Mouse (Mus musculus) inflammation-experienced regulatory T-cells (primary cell): ENCODE results near the gene Nos3. TPM values are rescaled to one million over a fixed set of nuclear protein-coding genes. Genes with fewer than 3 reads are reported as not detected.

ENCODE experiments used
- polyA plus RNA-seq, 2 experiments: library from polyadenylated mRNA; unstranded; fragments of 100-300 nt; shearing (Covaris generic); gene quantifications; one replicate each; pipeline ENCODE4 v1.2.1; 2017

Gene Nos3
- under 1 TPM; 0.06 to 0.98 TPM for polyA plus RNA-seq

GRCm38 (mm10) chr5:24364508-24364907 is at the start of gene Nos3:
Nos3 (plus strand) TSS chr5:24364810.

GRCm38 (mm10) chr5:24351278-24351677 is 13.3 kb upstream of the Nos3 start, which contains the start of gene Kcnh2:
Kcnh2 (minus strand) TSS chr5:24351604.

GRCm38 (mm10) chr5:24391864-24392263 is 27.3 kb downstream of the Nos3 start, which contains the start of gene Atg9b:
Atg9b (minus strand) TSS chr5:24392143.

GRCm38 (mm10) chr5:24393392-24393997 is 28.9 kb downstream of the Nos3 start, which contains the start of gene Abcb8:
Abcb8 (plus strand) TSS chr5:24393663.

GRCm38 (mm10) chr5:24413042-24413693 is 48.6 kb downstream of the Nos3 start, which contains the start of gene Asic3:
Asic3 (plus strand) TSS chr5:24413392.

GRCm38 (mm10) chr5:24423129-24424003 is 58.8 kb downstream of the Nos3 start, which contains the start of the genes Cdk5 and Slc4a2:
Cdk5 (minus strand) TSS chr5:24423530.
Slc4a2 (plus strand) TSS chr5:24423837.

Other genes with a start within 250 kb of the Nos3 start
- 10 to 100 TPM in 1 of 2 experiments, 1 to 10 TPM in 1; 7.4 to 15.1 TPM for gene Nupl2, start 199.8 kb upstream of the Nos3 start, polyA plus RNA-seq
- 1 to 10 TPM; 3.7 TPM for gene Kcnh2, start 13.2 kb upstream of the Nos3 start, polyA plus RNA-seq
- gene Atg9b, start 27.3 kb downstream of the Nos3 start, polyA plus RNA-seq, result 1 to 10 TPM; 1.8 to 5.8 TPM
- gene Abcb8, start 28.9 kb downstream of the Nos3 start, polyA plus RNA-seq, result 10 to 100 TPM; 20.2 to 25.3 TPM
- gene Asic3, start 48.6 kb downstream of the Nos3 start, polyA plus RNA-seq, result 1 to 10 TPM in 1 of 2 experiments, under 1 TPM in 1; 0.19 to 1.3 TPM
- 100 to 1,000 TPM in 1 of 2 experiments, 10 to 100 TPM in 1; 79.1 to 104 TPM for gene Cdk5, start 58.7 kb downstream of the Nos3 start, polyA plus RNA-seq
- 10 to 100 TPM; 30.4 to 38.6 TPM for gene Slc4a2, start 59.0 kb downstream of the Nos3 start, polyA plus RNA-seq
- gene Fastk, start 80.5 kb downstream of the Nos3 start, polyA plus RNA-seq, result 100 to 1,000 TPM; 113 to 115 TPM
- 10 to 100 TPM; 72.2 to 77.0 TPM for gene Tmub1, start 83.0 kb downstream of the Nos3 start, polyA plus RNA-seq
- gene Agap3, start 87.4 kb downstream of the Nos3 start, polyA plus RNA-seq, result 10 to 100 TPM; 58.0 to 60.4 TPM
- under 1 TPM in 1 of 2 experiments, not detected in 1; 0.45 TPM for gene Gbx1, start 162.4 kb downstream of the Nos3 start, polyA plus RNA-seq
- gene Asb10, start 176.2 kb downstream of the Nos3 start, polyA plus RNA-seq, result not detected
- gene 4931409K22Rik, start 192.0 kb downstream of the Nos3 start, polyA plus RNA-seq, result 1 to 10 TPM in 1 of 2 experiments, not detected in 1; 1.5 TPM
- 10 to 100 TPM; 76.5 to 90.5 TPM for gene Abcf2, start 212.7 kb downstream of the Nos3 start, polyA plus RNA-seq
- 10 to 100 TPM; 26.3 to 27.2 TPM for gene Chpf2, start 221.9 kb downstream of the Nos3 start, polyA plus RNA-seq